Mouse (Mus musculus): Measurements from ENCODE around the gene Ccdc60.

GRCm38 (mm10) chr5:116224023-116224422 lies 64.8 kb downstream of the Ccdc60 start:
- TF ChIP-seq CTCF (IDR thresholded peaks at IDR 0.05; ENCODE audit: control insufficient read depth, insufficient read depth, insufficient replicate concordance, low read depth, low read length) = no peak
- TF ChIP-seq POLR2A (IDR thresholded peaks at IDR 0.05; ENCODE audit: control insufficient read depth, low read depth, low read length) = no peak

Data from testis, adult 2 months (tissue).